Mouse (Mus musculus) heart, embryonic 12.5 days (tissue): ENCODE results near the gene Sema4g. TPM values are rescaled to one million over a fixed set of nuclear protein-coding genes. Genes with fewer than 3 reads are reported as not detected.
A peak's percentile ranks its signal among the peaks of the same experiment; 100 is the strongest.

Experiments
- ATAC-seq: fragments of 200-750 bp; cut with Nextera tagmentation; 2 replicates; pipeline ENCODE4 v1.8.0; 2017; ENCODE audit warnings: moderate TSS enrichment, moderate library complexity; ENCODE audit not compliant: insufficient number of reproducible peaks, low FRiP score
- H3K27ac ChIP-seq: fragments of 300-500 bp; sonication (generic); 2 replicates; pipeline ENCODE4 v1.5.1; 2016; ENCODE audit warnings: mild to moderate bottlenecking, moderate library complexity; ENCODE audit not compliant: poor library complexity, severe bottlenecking
- H3K27me3 ChIP-seq: fragments of 300-500 bp; sonication (generic); replicated peaks from 2 replicates; pipeline ENCODE4 v1.6.1; 2016; ENCODE audit warnings: mild to moderate bottlenecking, moderate library complexity
- H3K36me3 ChIP-seq: fragments of 300-500 bp; sonication (generic); 2 replicates; pipeline ENCODE4 v1.6.1; 2016; ENCODE audit warnings: mild to moderate bottlenecking, moderate library complexity
- H3K4me1 ChIP-seq: fragments of 300-500 bp; sonication (generic); replicated peaks from 2 replicates; pipeline ENCODE4 v1.6.1; 2016; ENCODE audit warnings: mild to moderate bottlenecking
- H3K4me2 ChIP-seq: fragments of 300-500 bp; sonication (generic); 2 replicates; pipeline ENCODE4 v1.6.1; 2016; ENCODE audit warnings: mild to moderate bottlenecking, moderate library complexity
- H3K4me3 ChIP-seq: fragments of 300-500 bp; sonication (generic); 2 replicates; pipeline ENCODE4 v1.5.1; 2016; ENCODE audit warnings: mild to moderate bottlenecking
- H3K9ac ChIP-seq: fragments of 300-500 bp; sonication (generic); 2 replicates; pipeline ENCODE4 v1.6.1; 2016; ENCODE audit warnings: mild to moderate bottlenecking, moderate library complexity
- H3K9me3 ChIP-seq: fragments of 300-500 bp; sonication (generic); replicated peaks from 2 replicates; pipeline ENCODE4 v1.6.1; 2016; ENCODE audit warnings: mild to moderate bottlenecking, moderate library complexity
- WGBS: fragments of 180-500 bp; shearing (Covaris S2); methylation state at CpG from one replicate; pipeline ENCODE4 v1.1.7; 2016; 5-methylcytosine and 5-hydroxymethylcytosine counted together
- polyA plus RNA-seq: library from polyadenylated mRNA; unstranded; fragments of >200 nt; fragmentation: Nextera tagmentation; extraction: Ambion mirVana; gene quantifications from 2 replicates; pipeline ENCODE4 v1.2.1, GENCODE M21; 2016

The Sema4g gene
- polyA plus RNA-seq, 1 experiment from 2014 or later: 1.0 TPM

GRCm38 (mm10) chr19:45005444-45005843, 16.5 kb downstream of the Sema4g start, which contains the start of gene Twnk:
TSS of gene Twnk (plus strand) at chr19:45005663.
- Histone ChIP-seq H3K36me3 (peaks cover 46% of the 10 kb centered on the region), H3K4me1 (peaks cover 24% of the 10 kb centered on the region), H3K27ac (peak within 1 kb of the TSS; percentile 80), H3K9me3 (no peaks in the 10 kb centered on the region), H3K4me3 (peak within 1 kb of the TSS; percentile 94), H3K4me2 (peak within 1 kb of the TSS; percentile 97), H3K27me3 (no peaks in the 10 kb centered on the region), H3K9ac (peak within 1 kb of the TSS; percentile 90)
- WGBS: 9% methylated on average over 16 of the region's 16 CpGs
- no peak for ATAC-seq

- H3K4me3 ChIP-seq: peak within 1 kb of the TSS; percentile 94
- WGBS: under 1% methylated on average over 82 of the region's 82 CpGs
- peak; percentile 92 for ATAC-seq
- peaks cover 49% of the 10 kb centered on the region for H3K36me3 ChIP-seq
- H3K9me3 ChIP-seq: no peaks in the 10 kb centered on the region
- peak within 1 kb of the TSS; percentile 80 for H3K27ac ChIP-seq
- no peaks in the 10 kb centered on the region for H3K27me3 ChIP-seq
- H3K4me1 ChIP-seq: peaks cover 24% of the 10 kb centered on the region
- H3K9ac ChIP-seq: peak within 1 kb of the TSS; percentile 90
- peak within 1 kb of the TSS; percentile 97 for H3K4me2 ChIP-seq
Measured at GRCm38 (mm10) chr19:45005957-45006712, 17.2 kb downstream of the Sema4g start, which contains the start of gene Mrpl43. TSS of gene Mrpl43 (minus strand) at chr19:45006442.

GRCm38 (mm10) chr19:45007021-45007420, 18.1 kb downstream of the Sema4g start:
- Histone ChIP-seq H3K4me1 (peaks cover 24% of the 10 kb centered on the region), H3K36me3 (peaks cover 55% of the 10 kb centered on the region), H3K9me3 (no peaks in the 10 kb centered on the region), H3K27ac (peak overlapping the region; percentile 80), H3K27me3 (no peaks in the 10 kb centered on the region), H3K9ac (peak overlapping the region; percentile 90), H3K4me3 (peak overlapping the region; percentile 94), H3K4me2 (peak overlapping the region; percentile 97)
- ATAC-seq: no peak
- 35% methylated on average over 17 of the region's 17 CpGs for WGBS

- Histone ChIP-seq H3K27ac (peak overlapping the region; percentile 80), H3K4me1 (peaks cover 24% of the 10 kb centered on the region), H3K9me3 (no peaks in the 10 kb centered on the region), H3K36me3 (peaks cover 55% of the 10 kb centered on the region), H3K27me3 (no peaks in the 10 kb centered on the region), H3K9ac (peak overlapping the region; percentile 90; the same call in 1 of the 2 replicates), H3K4me3 (peak overlapping the region; percentile 94), H3K4me2 (peak overlapping the region; percentile 97)
- no peak for ATAC-seq
- WGBS: 85% methylated on average over 20 of the region's 20 CpGs
Measured at GRCm38 (mm10) chr19:45007425-45008191, 18.7 kb downstream of the Sema4g start.

GRCm38 (mm10) chr19:45010646-45011045, 21.7 kb downstream of the Sema4g start:
- H3K4me3 ChIP-seq: no peak overlapping the region
- no peak overlapping the region for H3K9ac ChIP-seq
- no peak overlapping the region for H3K4me2 ChIP-seq
- WGBS: 70% methylated on average over 4 of the region's 4 CpGs
- H3K27ac ChIP-seq: no peak overlapping the region
- ATAC-seq: no peak
- H3K36me3 ChIP-seq: peaks cover 37% of the 10 kb centered on the region
- no peaks in the 10 kb centered on the region for H3K9me3 ChIP-seq
- peaks cover 34% of the 10 kb centered on the region for H3K4me1 ChIP-seq
- H3K27me3 ChIP-seq: no peaks in the 10 kb centered on the region

GRCm38 (mm10) chr19:45012219-45012618, 23.3 kb downstream of the Sema4g start:
- no peak for ATAC-seq
- Histone ChIP-seq H3K4me2 (no peak overlapping the region), H3K4me3 (no peak overlapping the region), H3K4me1 (peaks cover 32% of the 10 kb centered on the region), H3K27me3 (no peaks in the 10 kb centered on the region), H3K27ac (no peak overlapping the region), H3K9me3 (no peaks in the 10 kb centered on the region), H3K36me3 (peaks cover 37% of the 10 kb centered on the region), H3K9ac (no peak overlapping the region)
- WGBS: 84% methylated on average over 8 of the region's 8 CpGs

- Histone ChIP-seq H3K9ac (no peak overlapping the region), H3K27me3 (no peaks in the 10 kb centered on the region), H3K4me3 (no peak overlapping the region), H3K9me3 (no peaks in the 10 kb centered on the region), H3K4me2 (no peak overlapping the region), H3K36me3 (peaks cover 37% of the 10 kb centered on the region), H3K27ac (no peak overlapping the region), H3K4me1 (peaks cover 28% of the 10 kb centered on the region)
- WGBS: 39% methylated on average over 6 of the region's 6 CpGs
- ATAC-seq: no peak
Measured at GRCm38 (mm10) chr19:45012636-45013035, 23.7 kb downstream of the Sema4g start.

- H3K27ac ChIP-seq: peak overlapping the region; percentile 100; the same call in 1 of the 2 replicates
- H3K4me2 ChIP-seq: peak overlapping the region; percentile 98; the same call in 1 of the 2 replicates
- no peaks in the 10 kb centered on the region for H3K27me3 ChIP-seq
- H3K4me1 ChIP-seq: peaks cover 23% of the 10 kb centered on the region
- no peaks in the 10 kb centered on the region for H3K9me3 ChIP-seq
- H3K36me3 ChIP-seq: peaks cover 30% of the 10 kb centered on the region
- no peak overlapping the region for H3K9ac ChIP-seq
- no peak overlapping the region for H3K4me3 ChIP-seq
- no peak for ATAC-seq
- 52% methylated on average over 6 of the region's 6 CpGs for WGBS
Measured at GRCm38 (mm10) chr19:45013581-45014225, 24.8 kb downstream of the Sema4g start.

- Histone ChIP-seq H3K9me3 (no peaks in the 10 kb centered on the region), H3K36me3 (peaks cover 24% of the 10 kb centered on the region), H3K4me3 (peak within 1 kb of the TSS; percentile 78), H3K4me1 (peaks cover 31% of the 10 kb centered on the region), H3K9ac (peak within 1 kb of the TSS; percentile 97), H3K27me3 (no peaks in the 10 kb centered on the region), H3K4me2 (peak within 1 kb of the TSS; percentile 98), H3K27ac (peak within 1 kb of the TSS; percentile 100)
- 4% methylated on average over 9 of the region's 10 CpGs for WGBS
- ATAC-seq: no peak
Measured at GRCm38 (mm10) chr19:45014335-45014971, 25.6 kb downstream of the Sema4g start, which contains the start of gene Lzts2. TSS of gene Lzts2 (plus strand) at chr19:45014414.

- Histone ChIP-seq H3K36me3 (peaks cover 23% of the 10 kb centered on the region), H3K4me2 (peak overlapping the region; percentile 98), H3K9ac (peak overlapping the region; percentile 97), H3K27me3 (no peaks in the 10 kb centered on the region), H3K9me3 (no peaks in the 10 kb centered on the region), H3K4me3 (peak overlapping the region; percentile 78), H3K27ac (peak overlapping the region; percentile 100), H3K4me1 (peaks cover 36% of the 10 kb centered on the region)
- ATAC-seq: 0 out of 2 replicates have a peak, but pooled peaks have one; percentile 29
- WGBS: 0% methylated on average over 24 of the region's 25 CpGs
Measured at GRCm38 (mm10) chr19:45014981-45015402, 26.1 kb downstream of the Sema4g start.
